Mouse (Mus musculus): ENCODE data around the gene Ctla4. TPM values are rescaled to one million over a fixed set of nuclear protein-coding genes. Genes with fewer than 3 reads are reported as not detected.

Ctla4 gene
- polyA plus RNA-seq (2012; ENCODE audit: insufficient read depth, low replicate concordance) = not detected in 2 replicates

GRCm38 (mm10) chr1:60886981-60887380 lies at the start of gene Ctla4:
Gene Ctla4 (plus strand): TSS chr1:60887000.
- H3K4me1 ChIP-seq = no peaks in the 10 kb centered on the region
- H3K4me3 ChIP-seq (replicated peaks) = no peak within 1 kb of the TSS
- no peaks in the 10 kb centered on the region for H3K27me3 ChIP-seq (replicated peaks)
- no peak for TF ChIP-seq GATA1 (IDR thresholded peaks at IDR 0.05; ENCODE audit: borderline replicate concordance, low read length)
- TF ChIP-seq FLI1 (IDR thresholded peaks at IDR 0.05; ENCODE audit: low read length) = no peak
- H3K36me3 ChIP-seq (replicated peaks; ENCODE audit: low read length) = no peaks in the 10 kb centered on the region
- no peaks in the 10 kb centered on the region for H3K9me3 ChIP-seq

GRCm38 (mm10) chr1:60839161-60839560 lies 47.6 kb upstream of the Ctla4 start:
- no peaks in the 10 kb centered on the region for H3K36me3 ChIP-seq (replicated peaks; ENCODE audit: low read length)
- no peaks in the 10 kb centered on the region for H3K4me1 ChIP-seq
- TF ChIP-seq FLI1 (IDR thresholded peaks at IDR 0.05; ENCODE audit: low read length) (no peak), GATA1 (IDR thresholded peaks at IDR 0.05; ENCODE audit: borderline replicate concordance, low read length) (no peak)
- no peaks in the 10 kb centered on the region for H3K27me3 ChIP-seq (replicated peaks)
- H3K9me3 ChIP-seq = no peaks in the 10 kb centered on the region
- no peak overlapping the region for H3K4me3 ChIP-seq (replicated peaks)

- Histone ChIP-seq H3K36me3 (replicated peaks; ENCODE audit: low read length) (no peaks in the 10 kb centered on the region), H3K27me3 (replicated peaks) (no peaks in the 10 kb centered on the region), H3K9me3 (no peaks in the 10 kb centered on the region), H3K4me1 (no peaks in the 10 kb centered on the region), H3K4me3 (replicated peaks) (no peak overlapping the region)
- TF ChIP-seq GATA1 (IDR thresholded peaks at IDR 0.05; ENCODE audit: borderline replicate concordance, low read length) (no peak), FLI1 (IDR thresholded peaks at IDR 0.05; ENCODE audit: low read length) (no peak)
These were observed 41.3 kb upstream of the Ctla4 start for GRCm38 (mm10) chr1:60845318-60846060.

- H3K27me3 ChIP-seq (replicated peaks) = no peaks in the 10 kb centered on the region
- no peaks in the 10 kb centered on the region for H3K9me3 ChIP-seq
- no peak overlapping the region for H3K4me3 ChIP-seq (replicated peaks)
- H3K36me3 ChIP-seq (replicated peaks; ENCODE audit: low read length) = no peaks in the 10 kb centered on the region
- peaks cover 3% of the 10 kb centered on the region; the same call in 1 of the 2 replicates for H3K4me1 ChIP-seq
- no peak for TF ChIP-seq FLI1 (IDR thresholded peaks at IDR 0.05; ENCODE audit: low read length)
- TF ChIP-seq GATA1 (IDR thresholded peaks at IDR 0.05; ENCODE audit: borderline replicate concordance, low read length) = no peak
These were observed 40.1 kb upstream of the Ctla4 start for GRCm38 (mm10) chr1:60846616-60847275.

GRCm38 (mm10) chr1:60849112-60849511 lies 37.7 kb upstream of the Ctla4 start:
- no peak overlapping the region for H3K4me3 ChIP-seq (replicated peaks)
- peaks cover 14% of the 10 kb centered on the region for H3K4me1 ChIP-seq
- no peaks in the 10 kb centered on the region for H3K9me3 ChIP-seq
- TF ChIP-seq GATA1 (IDR thresholded peaks at IDR 0.05; ENCODE audit: borderline replicate concordance, low read length) (no peak), FLI1 (IDR thresholded peaks at IDR 0.05; ENCODE audit: low read length) (no peak)
- H3K36me3 ChIP-seq (replicated peaks; ENCODE audit: low read length) = no peaks in the 10 kb centered on the region
- H3K27me3 ChIP-seq (replicated peaks) = peaks cover 2% of the 10 kb centered on the region

- Histone ChIP-seq H3K27me3 (replicated peaks) (peaks cover 2% of the 10 kb centered on the region), H3K36me3 (replicated peaks; ENCODE audit: low read length) (no peaks in the 10 kb centered on the region), H3K4me3 (replicated peaks) (no peak overlapping the region), H3K4me1 (peaks cover 14% of the 10 kb centered on the region), H3K9me3 (no peaks in the 10 kb centered on the region)
- TF ChIP-seq GATA1 (IDR thresholded peaks at IDR 0.05; ENCODE audit: borderline replicate concordance, low read length) = no peak
- TF ChIP-seq FLI1 (IDR thresholded peaks at IDR 0.05; ENCODE audit: low read length) = no peak
These were observed 37.0 kb upstream of the Ctla4 start for GRCm38 (mm10) chr1:60849816-60850215.

GRCm38 (mm10) chr1:60851041-60851781 lies 35.6 kb upstream of the Ctla4 start:
- H3K4me3 ChIP-seq (replicated peaks) = no peak overlapping the region
- H3K4me1 ChIP-seq = peaks cover 14% of the 10 kb centered on the region
- no peaks in the 10 kb centered on the region for H3K9me3 ChIP-seq
- TF ChIP-seq GATA1 (IDR thresholded peaks at IDR 0.05; ENCODE audit: borderline replicate concordance, low read length) (no peak), FLI1 (IDR thresholded peaks at IDR 0.05; ENCODE audit: low read length) (no peak)
- no peaks in the 10 kb centered on the region for H3K36me3 ChIP-seq (replicated peaks; ENCODE audit: low read length)
- H3K27me3 ChIP-seq (replicated peaks) = peaks cover 2% of the 10 kb centered on the region

GRCm38 (mm10) chr1:60852075-60852769 lies 34.6 kb upstream of the Ctla4 start:
- no peak for TF ChIP-seq GATA1 (IDR thresholded peaks at IDR 0.05; ENCODE audit: borderline replicate concordance, low read length)
- no peak for TF ChIP-seq FLI1 (IDR thresholded peaks at IDR 0.05; ENCODE audit: low read length)

GRCm38 (mm10) chr1:60852770-60853147 lies 34.0 kb upstream of the Ctla4 start:
- H3K27me3 ChIP-seq (replicated peaks) = peaks cover 2% of the 10 kb centered on the region
- no peaks in the 10 kb centered on the region for H3K36me3 ChIP-seq (replicated peaks; ENCODE audit: low read length)
- TF ChIP-seq FLI1 (IDR thresholded peaks at IDR 0.05; ENCODE audit: low read length) (no peak), GATA1 (IDR thresholded peaks at IDR 0.05; ENCODE audit: borderline replicate concordance, low read length) (no peak)
- H3K4me1 ChIP-seq = peaks cover 19% of the 10 kb centered on the region
- no peaks in the 10 kb centered on the region for H3K9me3 ChIP-seq
- no peak overlapping the region for H3K4me3 ChIP-seq (replicated peaks)

More at GRCm38 (mm10) chr1:60852075-60852769, 34.6 kb upstream of the Ctla4 start:
- H3K4me1 ChIP-seq = peaks cover 14% of the 10 kb centered on the region
- peaks cover 2% of the 10 kb centered on the region for H3K27me3 ChIP-seq (replicated peaks)
- H3K4me3 ChIP-seq (replicated peaks) = no peak overlapping the region
- no peaks in the 10 kb centered on the region for H3K9me3 ChIP-seq
- no peaks in the 10 kb centered on the region for H3K36me3 ChIP-seq (replicated peaks; ENCODE audit: low read length)
